Mouse (Mus musculus) embryonic fibroblast, embryonic 13.5 days (primary cell): ENCODE measurements around the gene Rps21.

ENCODE experiments used
- CTCF ChIP-seq: IDR thresholded peaks from 2 replicates; pipeline ENCODE4 v1.5.1; 2011; ENCODE audit warnings: mild to moderate bottlenecking, control low read depth, low read length, moderate library complexity, borderline replicate concordance; ENCODE audit not compliant: insufficient read depth
- POLR2A ChIP-seq: IDR thresholded peaks from 2 replicates; pipeline ENCODE4 v1.6.1; 2011; ENCODE audit warnings: low read depth, mild to moderate bottlenecking, control low read depth, low read length, moderate library complexity

DNA sequence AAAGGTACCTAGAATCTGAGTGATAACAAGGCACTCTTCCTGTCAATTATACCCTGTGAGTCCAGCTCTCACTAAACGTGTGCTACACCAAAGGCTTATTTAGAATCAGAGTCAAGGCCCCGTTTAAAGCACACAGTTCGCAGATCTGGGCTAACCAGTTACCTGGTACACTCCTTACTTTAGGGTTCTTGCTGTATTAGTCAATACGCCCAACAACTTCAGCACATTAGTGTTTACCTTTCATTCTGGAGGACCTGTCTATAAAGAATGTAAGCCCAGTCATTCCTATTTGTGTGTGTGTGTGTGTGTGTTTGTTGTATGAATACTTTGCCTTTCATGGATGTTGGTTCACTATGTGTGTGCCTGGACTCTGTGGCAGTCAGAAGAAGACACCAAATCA, 14.1 kb upstream of the Rps21 start:
- no peak for TF ChIP-seq POLR2A
- TF ChIP-seq CTCF: no peak
